Mouse (Mus musculus) liver, postnatal 0 days (tissue): ENCODE data around the gene Gm6096. TPM values are rescaled to one million over a fixed set of nuclear protein-coding genes. Genes with fewer than 3 reads are reported as not detected.
A peak's percentile ranks its signal among the peaks of the same experiment; 100 is the strongest.

Experiments used
- ATAC-seq: fragments of 200-750 bp; cut with Nextera tagmentation; 2 replicates; pipeline ENCODE4 v1.8.0; 2017; ENCODE audit warnings: mild to moderate bottlenecking, moderate library complexity
- DNase-seq: peaks from one replicate; pipeline ENCODE4 v3.0.0-alpha.2; 2016
- H3K27ac ChIP-seq: fragments of 300-500 bp; sonication (generic); 2 replicates; pipeline ENCODE4 v1.5.1; 2014; ENCODE audit warnings: antibody characterized with exemption, moderate library complexity, mild to moderate bottlenecking, low read depth
- H3K27me3 ChIP-seq: fragments of 300-500 bp; sonication (generic); 2 replicates; pipeline ENCODE4 v1.6.1; 2014; ENCODE audit warnings: low read length, control low read depth, mixed read lengths; ENCODE audit not compliant: insufficient read depth
- H3K36me3 ChIP-seq: fragments of 300-500 bp; sonication (generic); replicated peaks from 2 replicates; pipeline ENCODE4 v1.6.1; 2014; ENCODE audit warnings: mild to moderate bottlenecking, control low read depth, low read length, moderate library complexity, mixed read lengths; ENCODE audit not compliant: insufficient read depth
- H3K4me1 ChIP-seq: fragments of 300-500 bp; sonication (generic); 2 replicates; pipeline ENCODE4 v1.6.1; 2014; ENCODE audit warnings: antibody characterized with exemption, mild to moderate bottlenecking, control low read depth; ENCODE audit not compliant: insufficient read depth
- H3K4me2 ChIP-seq: fragments of 300-500 bp; sonication (generic); 2 replicates; pipeline ENCODE4 v1.6.1; 2014; ENCODE audit warnings: low read depth, mild to moderate bottlenecking, low read length, moderate library complexity, mixed read lengths
- H3K4me3 ChIP-seq: fragments of 300-500 bp; sonication (generic); 2 replicates; pipeline ENCODE4 v1.5.1; 2014; ENCODE audit warnings: low read depth, low read length
- H3K9ac ChIP-seq: fragments of 300-500 bp; sonication (generic); replicated peaks from 2 replicates; pipeline ENCODE4 v1.6.1; 2014; ENCODE audit warnings: mild to moderate bottlenecking, moderate library complexity
- H3K9me3 ChIP-seq: fragments of 300-500 bp; sonication (generic); 2 replicates; pipeline ENCODE4 v1.6.1; 2016; ENCODE audit warnings: mild to moderate bottlenecking, control low read depth, low read length, mixed read lengths
- CTCF ChIP-seq: sonication (generic); IDR thresholded peaks from 2 replicates; pipeline ENCODE4 v1.5.1; 2016; ENCODE audit warnings: antibody characterized with exemption, low read depth
- EP300 ChIP-seq: IDR thresholded peaks from 2 replicates; pipeline ENCODE4 v1.6.1; 2016; ENCODE audit warnings: antibody characterized with exemption, low read depth, mild to moderate bottlenecking
- WGBS: fragments of 180-500 bp; shearing (Covaris S2); extraction: QIAGEN DNeasy Blood & Tissue Kit; methylation state at CpG from one replicate; pipeline ENCODE4 v1.1.7; 2014; ENCODE audit not compliant: insufficient replicate concordance; 5-methylcytosine and 5-hydroxymethylcytosine counted together
- polyA plus RNA-seq: library from polyadenylated mRNA; unstranded; fragments of >200 nt; fragmentation: Nextera tagmentation; extraction: Ambion mirVana; gene quantifications from 2 replicates; pipeline ENCODE4 v1.2.1, GENCODE M21; 2015

Gm6096 gene
- polyA plus RNA-seq, 1 experiment from 2014 or later, result not detected

DNA sequence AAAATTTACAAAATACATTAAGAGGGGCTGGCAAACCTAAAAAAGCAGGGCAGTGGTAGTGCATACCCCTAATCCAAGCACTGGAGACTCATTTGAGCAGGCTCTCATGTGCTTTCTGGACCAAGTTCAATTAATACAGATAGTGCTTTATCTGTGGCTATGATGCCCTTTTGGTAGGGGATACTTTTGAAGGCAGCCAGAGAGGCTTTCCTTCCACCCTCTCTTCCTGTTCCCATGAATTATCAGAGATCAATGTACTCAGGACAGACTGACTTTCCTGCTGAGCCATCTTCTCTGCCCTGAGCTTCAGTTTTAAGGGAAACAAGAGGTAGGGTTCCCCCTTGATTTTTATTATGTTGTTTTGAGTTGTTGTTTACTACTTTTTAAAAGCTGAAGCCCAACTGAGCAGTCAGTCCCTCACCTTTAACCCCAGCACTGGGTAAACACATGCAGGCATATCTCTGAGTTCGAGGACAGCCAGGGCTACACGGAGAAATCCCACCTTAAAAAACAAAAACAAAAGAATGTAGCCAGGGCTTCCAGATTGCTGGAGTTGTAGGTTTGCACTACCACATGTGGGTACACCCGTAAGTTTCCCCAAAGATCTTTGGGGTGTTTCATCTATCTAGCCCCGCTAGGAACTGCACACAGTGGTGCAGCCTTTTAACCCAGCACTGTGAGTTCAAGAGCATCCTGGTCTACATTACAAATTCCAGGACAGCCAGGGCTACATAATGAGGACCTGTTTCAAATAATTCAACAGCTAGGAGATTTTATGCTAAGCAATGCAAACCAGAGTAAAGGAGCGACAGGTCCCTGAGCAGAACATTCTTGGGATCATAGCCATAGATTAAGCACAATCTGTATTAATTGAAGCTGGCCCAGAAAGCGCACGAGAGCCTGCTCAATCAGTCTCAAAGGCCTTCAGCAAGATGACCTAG, 17.8 kb upstream of the Gm6096 start:
- DNase-seq, result no peak
- peaks cover 34% of the 10 kb centered on the region for H3K4me1 ChIP-seq
- peak overlapping the region; percentile 73 for H3K27ac ChIP-seq
- peak overlapping the region; percentile 82 for H3K4me2 ChIP-seq
- no peak for ATAC-seq
- 38% methylated on average over 7 of the region's 7 CpGs for WGBS
- peak overlapping the region; percentile 39 for H3K9ac ChIP-seq
- H3K4me3 ChIP-seq, result peak overlapping the region; percentile 55
- H3K36me3 ChIP-seq, result peaks cover 13% of the 10 kb centered on the region
- TF ChIP-seq CTCF (no peak), EP300 (no peak)
- H3K27me3 ChIP-seq, result no peaks in the 10 kb centered on the region
- no peaks in the 10 kb centered on the region for H3K9me3 ChIP-seq

DNA sequence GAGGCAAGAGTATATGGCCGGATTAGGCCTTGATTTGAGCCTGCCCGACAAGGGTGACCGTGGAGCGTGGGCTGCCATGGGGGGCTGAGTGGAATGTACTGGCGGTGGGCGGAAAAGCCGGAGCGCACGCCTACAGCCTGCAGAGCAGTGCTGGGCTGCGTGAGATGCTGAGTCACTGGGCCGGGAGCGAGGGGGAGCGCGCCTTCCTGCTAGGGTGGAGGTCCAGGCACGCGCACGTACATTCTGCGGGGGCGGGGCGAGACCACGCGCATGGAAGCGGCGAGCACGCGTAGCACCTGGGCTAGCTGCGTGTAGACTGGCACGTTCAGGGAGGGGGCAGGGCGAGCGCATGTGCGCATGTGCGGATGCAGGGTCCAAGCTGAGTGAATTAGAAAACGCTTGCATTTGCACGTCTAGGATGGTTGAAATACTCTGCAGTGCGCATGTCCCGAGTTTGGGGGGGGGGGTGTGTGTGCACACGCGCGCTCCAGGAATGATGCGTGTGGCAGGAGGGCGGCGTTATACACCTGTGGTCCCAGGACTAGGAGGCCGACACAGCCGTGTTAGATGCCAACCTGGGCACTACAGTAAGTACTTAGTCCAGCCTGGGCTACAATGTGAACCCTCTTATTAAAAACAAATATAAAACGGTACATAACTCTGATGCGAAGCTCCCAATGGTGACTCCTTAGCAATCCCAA, 16.8 kb upstream of the Gm6096 start:
- H3K9ac ChIP-seq, result peak overlapping the region; percentile 39
- TF ChIP-seq EP300 (no peak; the same call in 1 of the 2 replicates), CTCF (no peak)
- peak; percentile 91 for ATAC-seq
- H3K4me1 ChIP-seq, result peaks cover 31% of the 10 kb centered on the region
- H3K27ac ChIP-seq, result peak overlapping the region; percentile 80
- DNase-seq, result peak; percentile 98
- H3K9me3 ChIP-seq, result no peaks in the 10 kb centered on the region
- H3K4me2 ChIP-seq, result peak overlapping the region; percentile 82
- peaks cover 18% of the 10 kb centered on the region for H3K36me3 ChIP-seq
- H3K27me3 ChIP-seq, result no peaks in the 10 kb centered on the region
- H3K4me3 ChIP-seq, result peak overlapping the region; percentile 55
- under 1% methylated on average over 46 of the region's 46 CpGs for WGBS

- TF ChIP-seq CTCF, result no peak
- no peak for TF ChIP-seq EP300
- Histone ChIP-seq H3K27me3 (no peaks in the 10 kb centered on the region), H3K4me2 (peak overlapping the region; percentile 82), H3K4me3 (peak overlapping the region; percentile 55), H3K27ac (peak overlapping the region; percentile 80), H3K9ac (peak overlapping the region; percentile 28), H3K36me3 (peaks cover 25% of the 10 kb centered on the region), H3K4me1 (peaks cover 26% of the 10 kb centered on the region), H3K9me3 (no peaks in the 10 kb centered on the region)
- ATAC-seq (no peak), DNase-seq (no peak)
- WGBS, result 1% methylated on average over 17 of the region's 17 CpGs
These were observed 16.0 kb upstream of the Gm6096 start for GRCm38 (mm10) chr7:34234610-34235561.

DNA sequence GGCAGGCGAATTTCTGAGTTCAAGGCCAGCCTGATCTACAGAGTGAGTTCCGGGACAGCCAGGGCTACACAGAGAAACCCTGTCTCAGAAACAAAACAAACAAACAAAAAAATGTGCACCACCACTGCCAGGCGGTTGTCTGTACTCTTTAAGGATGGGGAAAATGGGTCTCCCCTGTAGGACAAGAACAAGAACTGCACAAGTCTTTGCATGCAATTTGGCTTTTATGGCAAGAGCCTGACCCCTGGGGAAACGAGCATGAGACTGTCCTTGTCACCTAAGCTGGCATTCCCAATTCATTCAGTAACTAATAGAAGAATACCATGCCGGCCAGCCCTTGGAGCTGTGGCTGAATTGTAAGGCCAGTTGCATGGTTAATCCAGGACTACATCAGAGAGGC, 15.2 kb upstream of the Gm6096 start:
- TF ChIP-seq EP300, result no peak
- no peak for TF ChIP-seq CTCF
- peaks cover 30% of the 10 kb centered on the region for H3K36me3 ChIP-seq
- ATAC-seq (no peak), DNase-seq (no peak)
- H3K27ac ChIP-seq, result no peak overlapping the region
- no peak overlapping the region for H3K4me3 ChIP-seq
- no peak overlapping the region for H3K4me2 ChIP-seq
- H3K9ac ChIP-seq, result no peak overlapping the region
- no peaks in the 10 kb centered on the region for H3K27me3 ChIP-seq
- peaks cover 21% of the 10 kb centered on the region for H3K4me1 ChIP-seq
- 86% methylated on average over 5 of the region's 5 CpGs for WGBS
- H3K9me3 ChIP-seq, result no peaks in the 10 kb centered on the region

- WGBS, result 78% methylated on average over 5 of the region's 5 CpGs
- TF ChIP-seq CTCF (no peak), EP300 (no peak)
- H3K4me2 ChIP-seq, result no peak overlapping the region
- peaks cover 44% of the 10 kb centered on the region for H3K36me3 ChIP-seq
- no peak overlapping the region for H3K9ac ChIP-seq
- H3K9me3 ChIP-seq, result no peaks in the 10 kb centered on the region
- H3K4me3 ChIP-seq, result no peak overlapping the region
- H3K27ac ChIP-seq, result no peak overlapping the region
- DNase-seq, result no peak
- no peak for ATAC-seq
- no peaks in the 10 kb centered on the region for H3K27me3 ChIP-seq
- H3K4me1 ChIP-seq, result peaks cover 12% of the 10 kb centered on the region
These were observed 12.8 kb upstream of the Gm6096 start for GRCm38 (mm10) chr7:34238086-34238485.
